Mouse (Mus musculus): Measurements from ENCODE around the gene Msto1. TPM values are rescaled to one million over a fixed set of nuclear protein-coding genes. Genes with fewer than 3 reads are reported as not detected.
A peak's percentile ranks its signal among the peaks of the same experiment; 100 is the strongest.

The Msto1 gene
- polyA plus RNA-seq, 1 experiment from 2014 or later, result 37.9 TPM

- ATAC-seq (ENCODE audit: low read depth), result no peak
- no peaks in the 10 kb centered on the region; the same call in 1 of the 2 replicates for H3K4me1 ChIP-seq (replicated peaks; ENCODE audit: control insufficient read depth, insufficient read depth, low read length)
- no peak overlapping the region for H3K9ac ChIP-seq (ENCODE audit: low read length)
- H3K36me3 ChIP-seq (ENCODE audit: control insufficient read depth, insufficient read depth, low read length), result peaks cover 18% of the 10 kb centered on the region
- no peak overlapping the region for H3K4me2 ChIP-seq (ENCODE audit: low read depth, low read length)
- no peak overlapping the region for H3K27ac ChIP-seq (ENCODE audit: low read length)
- H3K27me3 ChIP-seq (ENCODE audit: control insufficient read depth, insufficient read depth, low read depth, low read length), result no peaks in the 10 kb centered on the region
- H3K9me3 ChIP-seq (ENCODE audit: control insufficient read depth, low read length), result no peaks in the 10 kb centered on the region
- H3K4me3 ChIP-seq (ENCODE audit: low read length), result no peak overlapping the region
- WGBS, result 87% methylated on average over 10 of the region's 10 CpGs
Observed at GRCm38 (mm10) chr3:88942316-88942880, 28.6 kb upstream of the Msto1 start.

GRCm38 (mm10) chr3:88939749-88940148 is 25.9 kb upstream of the Msto1 start:
- Histone ChIP-seq H3K9ac (ENCODE audit: low read length) (no peak overlapping the region), H3K4me3 (ENCODE audit: low read length) (no peak overlapping the region), H3K4me1 (replicated peaks; ENCODE audit: control insufficient read depth, insufficient read depth, low read length) (no peaks in the 10 kb centered on the region), H3K27ac (ENCODE audit: low read length) (no peak overlapping the region), H3K36me3 (ENCODE audit: control insufficient read depth, insufficient read depth, low read length) (peaks cover 18% of the 10 kb centered on the region), H3K9me3 (ENCODE audit: control insufficient read depth, low read length) (no peaks in the 10 kb centered on the region), H3K4me2 (ENCODE audit: low read depth, low read length) (no peak overlapping the region), H3K27me3 (ENCODE audit: control insufficient read depth, insufficient read depth, low read depth, low read length) (no peaks in the 10 kb centered on the region)
- WGBS, result 77% methylated on average over 3 of the region's 3 CpGs
- no peak for ATAC-seq (ENCODE audit: low read depth)

- H3K4me2 ChIP-seq (ENCODE audit: low read depth, low read length), result no peak overlapping the region
- H3K4me1 ChIP-seq (replicated peaks; ENCODE audit: control insufficient read depth, insufficient read depth, low read length), result no peaks in the 10 kb centered on the region
- no peak overlapping the region for H3K27ac ChIP-seq (ENCODE audit: low read length)
- no peaks in the 10 kb centered on the region for H3K27me3 ChIP-seq (ENCODE audit: control insufficient read depth, insufficient read depth, low read depth, low read length)
- H3K9ac ChIP-seq (ENCODE audit: low read length), result no peak overlapping the region
- no peak overlapping the region for H3K4me3 ChIP-seq (ENCODE audit: low read length)
- 96% methylated on average over 10 of the region's 10 CpGs for WGBS
- H3K9me3 ChIP-seq (ENCODE audit: control insufficient read depth, low read length), result no peaks in the 10 kb centered on the region
- ATAC-seq (ENCODE audit: low read depth), result no peak
- H3K36me3 ChIP-seq (ENCODE audit: control insufficient read depth, insufficient read depth, low read length), result peaks cover 18% of the 10 kb centered on the region
Observed at GRCm38 (mm10) chr3:88939071-88939470, 25.3 kb upstream of the Msto1 start.

- WGBS, result 76% methylated on average over 3 of the region's 3 CpGs
- Histone ChIP-seq H3K36me3 (ENCODE audit: control insufficient read depth, insufficient read depth, low read length) (peaks cover 30% of the 10 kb centered on the region), H3K27me3 (ENCODE audit: control insufficient read depth, insufficient read depth, low read depth, low read length) (no peaks in the 10 kb centered on the region)
Observed at GRCm38 (mm10) chr3:88929501-88929900, 15.7 kb upstream of the Msto1 start.

GRCm38 (mm10) chr3:88925651-88926050 is 11.9 kb upstream of the Msto1 start:
- ATAC-seq (ENCODE audit: low read depth), result no peak
- no peaks in the 10 kb centered on the region for H3K9me3 ChIP-seq (ENCODE audit: control insufficient read depth, low read length)
- peaks cover 47% of the 10 kb centered on the region for H3K36me3 ChIP-seq (ENCODE audit: control insufficient read depth, insufficient read depth, low read length)
- H3K4me2 ChIP-seq (ENCODE audit: low read depth, low read length), result no peak overlapping the region
- no peaks in the 10 kb centered on the region for H3K4me1 ChIP-seq (replicated peaks; ENCODE audit: control insufficient read depth, insufficient read depth, low read length)
- no peaks in the 10 kb centered on the region for H3K27me3 ChIP-seq (ENCODE audit: control insufficient read depth, insufficient read depth, low read depth, low read length)
- WGBS, result 86% methylated on average over 2 of the region's 2 CpGs
- H3K27ac ChIP-seq (ENCODE audit: low read length), result no peak overlapping the region
- no peak overlapping the region for H3K4me3 ChIP-seq (ENCODE audit: low read length)
- no peak overlapping the region for H3K9ac ChIP-seq (ENCODE audit: low read length)

More at GRCm38 (mm10) chr3:88929501-88929900, 15.7 kb upstream of the Msto1 start:
- Histone ChIP-seq H3K4me1 (replicated peaks; ENCODE audit: control insufficient read depth, insufficient read depth, low read length) (no peaks in the 10 kb centered on the region), H3K9me3 (ENCODE audit: control insufficient read depth, low read length) (no peaks in the 10 kb centered on the region), H3K9ac (ENCODE audit: low read length) (no peak overlapping the region), H3K27ac (ENCODE audit: low read length) (no peak overlapping the region), H3K4me3 (ENCODE audit: low read length) (no peak overlapping the region), H3K4me2 (ENCODE audit: low read depth, low read length) (no peak overlapping the region)
- ATAC-seq (ENCODE audit: low read depth), result no peak

- no peak for ATAC-seq (ENCODE audit: low read depth)
- H3K27me3 ChIP-seq (ENCODE audit: control insufficient read depth, insufficient read depth, low read depth, low read length), result no peaks in the 10 kb centered on the region
- 76% methylated on average over 8 of the region's 8 CpGs for WGBS
- H3K27ac ChIP-seq (ENCODE audit: low read length), result no peak overlapping the region
- peaks cover 42% of the 10 kb centered on the region for H3K36me3 ChIP-seq (ENCODE audit: control insufficient read depth, insufficient read depth, low read length)
- H3K9me3 ChIP-seq (ENCODE audit: control insufficient read depth, low read length), result no peaks in the 10 kb centered on the region
- no peak overlapping the region for H3K4me2 ChIP-seq (ENCODE audit: low read depth, low read length)
- no peak overlapping the region for H3K9ac ChIP-seq (ENCODE audit: low read length)
- H3K4me3 ChIP-seq (ENCODE audit: low read length), result no peak overlapping the region
- no peaks in the 10 kb centered on the region for H3K4me1 ChIP-seq (replicated peaks; ENCODE audit: control insufficient read depth, insufficient read depth, low read length)
Observed at GRCm38 (mm10) chr3:88923989-88924591, 10.3 kb upstream of the Msto1 start.

- no peaks in the 10 kb centered on the region for H3K27me3 ChIP-seq (ENCODE audit: control insufficient read depth, insufficient read depth, low read depth, low read length)
- H3K36me3 ChIP-seq (ENCODE audit: control insufficient read depth, insufficient read depth, low read length), result peaks cover 28% of the 10 kb centered on the region
- no peak for ATAC-seq (ENCODE audit: low read depth)
- H3K27ac ChIP-seq (ENCODE audit: low read length), result no peak overlapping the region
- H3K9me3 ChIP-seq (ENCODE audit: control insufficient read depth, low read length), result no peaks in the 10 kb centered on the region
- no peak overlapping the region for H3K4me2 ChIP-seq (ENCODE audit: low read depth, low read length)
- WGBS, result 91% methylated on average over 9 of the region's 9 CpGs
- no peaks in the 10 kb centered on the region for H3K4me1 ChIP-seq (replicated peaks; ENCODE audit: control insufficient read depth, insufficient read depth, low read length)
- H3K9ac ChIP-seq (ENCODE audit: low read length), result no peak overlapping the region
- H3K4me3 ChIP-seq (ENCODE audit: low read length), result no peak overlapping the region
Observed at GRCm38 (mm10) chr3:88921411-88921810, 7.6 kb upstream of the Msto1 start.

GRCm38 (mm10) chr3:88918981-88919380 is 5.2 kb upstream of the Msto1 start:
- Histone ChIP-seq H3K27ac (ENCODE audit: low read length) (no peak overlapping the region), H3K36me3 (ENCODE audit: control insufficient read depth, insufficient read depth, low read length) (peaks cover 21% of the 10 kb centered on the region), H3K9me3 (ENCODE audit: control insufficient read depth, low read length) (no peaks in the 10 kb centered on the region), H3K27me3 (ENCODE audit: control insufficient read depth, insufficient read depth, low read depth, low read length) (no peaks in the 10 kb centered on the region), H3K4me1 (replicated peaks; ENCODE audit: control insufficient read depth, insufficient read depth, low read length) (peaks cover 6% of the 10 kb centered on the region), H3K4me2 (ENCODE audit: low read depth, low read length) (no peak overlapping the region), H3K9ac (ENCODE audit: low read length) (no peak overlapping the region), H3K4me3 (ENCODE audit: low read length) (no peak overlapping the region)
- ATAC-seq (ENCODE audit: low read depth), result no peak
- 65% methylated on average over 13 of the region's 13 CpGs for WGBS

- Histone ChIP-seq H3K27ac (ENCODE audit: low read length) (peak overlapping the region; percentile 50), H3K9me3 (ENCODE audit: control insufficient read depth, low read length) (no peaks in the 10 kb centered on the region), H3K36me3 (ENCODE audit: control insufficient read depth, insufficient read depth, low read length) (peaks cover 17% of the 10 kb centered on the region), H3K4me1 (replicated peaks; ENCODE audit: control insufficient read depth, insufficient read depth, low read length) (peaks cover 13% of the 10 kb centered on the region), H3K4me3 (ENCODE audit: low read length) (peak overlapping the region; percentile 76), H3K4me2 (ENCODE audit: low read depth, low read length) (peak overlapping the region; percentile 61), H3K27me3 (ENCODE audit: control insufficient read depth, insufficient read depth, low read depth, low read length) (no peaks in the 10 kb centered on the region), H3K9ac (ENCODE audit: low read length) (peak overlapping the region; percentile 81)
- WGBS, result 23% methylated on average over 8 of the region's 8 CpGs
- peak; percentile 22 for ATAC-seq (ENCODE audit: low read depth)
Observed at GRCm38 (mm10) chr3:88914384-88914810, 598 bp upstream of the Msto1 start.
